Mouse (Mus musculus) testis, adult 2 months (tissue): Measurements from ENCODE around the gene Ap1ar.

Source experiments
- CTCF ChIP-seq: fragments of 200-500 bp; IDR thresholded peaks from 2 replicates; pipeline ENCODE4 v1.5.1; 2012; ENCODE audit warnings: low read depth, mild to moderate bottlenecking, inconsistent platforms, low read length, moderate library complexity; ENCODE audit not compliant: control insufficient read depth, insufficient read depth, insufficient replicate concordance
- POLR2A ChIP-seq: fragments of 200-500 bp; IDR thresholded peaks from 2 replicates; pipeline ENCODE4 v1.6.1; 2012; ENCODE audit warnings: low read depth, mild to moderate bottlenecking, inconsistent platforms, low read length, moderate library complexity; ENCODE audit not compliant: control insufficient read depth

- TF ChIP-seq CTCF (no peak), POLR2A (no peak)
These were observed 13.1 kb downstream of the Ap1ar start for GRCm38 (mm10) chr3:127823886-127824863.
